Mouse (Mus musculus) CD8-positive naive resting alpha-beta T cell, adult 2 months (primary cell): Measurements from ENCODE around the gene Map2k5.

ENCODE experiments used
- DNase-seq, 2 experiments: peaks; one replicate each; pipeline ENCODE4 v3.0.0; 2022; ENCODE audit warnings: low read depth in 2 of 2, low spot score in 2 of 2

The Map2k5 gene

DNA sequence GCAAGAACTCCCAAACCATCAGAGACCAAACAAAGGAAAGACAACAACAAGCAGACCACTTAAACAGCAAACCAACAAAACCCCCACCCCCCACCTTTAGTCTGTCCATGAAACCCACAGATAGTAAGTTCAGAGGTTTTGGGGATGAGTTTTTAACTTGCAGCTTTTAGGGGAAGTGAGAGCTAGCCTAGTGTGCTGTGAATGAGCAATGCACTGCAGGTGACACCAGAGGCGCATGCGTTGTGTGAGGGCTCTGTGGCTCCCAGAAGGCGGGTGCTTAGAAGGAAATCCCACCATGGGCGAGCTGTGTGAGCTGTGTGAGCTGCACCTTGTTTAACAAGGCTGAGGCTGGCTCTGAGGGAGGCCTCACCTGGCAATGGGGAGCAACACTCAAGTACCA, 184.9 kb downstream of the Map2k5 start:
- DNase-seq, result no peak

DNA sequence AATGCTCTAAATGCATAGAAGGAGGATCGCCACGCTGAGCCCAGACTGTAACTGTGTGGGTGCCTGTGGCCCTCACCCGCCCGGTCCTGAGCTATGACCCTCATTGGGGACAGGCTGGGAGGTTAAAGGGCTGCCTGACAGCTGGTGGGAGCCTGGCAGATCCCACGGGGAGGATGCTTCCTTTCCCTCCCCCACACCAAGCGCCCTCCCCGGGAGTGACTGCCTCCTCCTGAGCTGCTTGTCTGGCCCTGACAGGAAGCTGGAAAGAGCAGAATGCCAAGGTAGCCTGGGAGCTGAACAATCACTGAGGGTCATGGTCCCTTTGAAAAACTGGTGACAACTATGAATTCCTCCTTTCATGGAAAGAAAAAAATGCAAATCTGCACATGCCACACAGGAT, 190.4 kb downstream of the Map2k5 start:
- no peak for DNase-seq

DNA sequence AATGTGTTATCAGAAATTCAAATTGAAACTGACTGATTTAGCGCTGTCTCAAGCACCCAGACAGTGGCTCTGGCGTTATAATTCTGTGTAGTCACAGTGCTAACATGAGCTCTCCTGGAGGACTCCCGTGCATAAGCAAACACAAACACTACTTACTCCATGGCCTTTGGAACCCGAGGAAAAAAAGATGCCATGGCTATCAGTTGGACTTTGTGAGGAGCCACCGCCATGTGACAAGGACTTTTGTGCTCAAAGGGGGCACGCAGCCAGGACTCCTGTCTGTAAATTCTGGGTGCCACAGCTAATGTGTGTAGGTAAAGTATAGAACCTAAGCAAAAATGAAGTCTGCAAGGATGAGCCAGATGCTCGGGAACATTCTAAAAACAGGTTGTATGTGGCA, 192.5 kb downstream of the Map2k5 start:
- no peak for DNase-seq

DNA sequence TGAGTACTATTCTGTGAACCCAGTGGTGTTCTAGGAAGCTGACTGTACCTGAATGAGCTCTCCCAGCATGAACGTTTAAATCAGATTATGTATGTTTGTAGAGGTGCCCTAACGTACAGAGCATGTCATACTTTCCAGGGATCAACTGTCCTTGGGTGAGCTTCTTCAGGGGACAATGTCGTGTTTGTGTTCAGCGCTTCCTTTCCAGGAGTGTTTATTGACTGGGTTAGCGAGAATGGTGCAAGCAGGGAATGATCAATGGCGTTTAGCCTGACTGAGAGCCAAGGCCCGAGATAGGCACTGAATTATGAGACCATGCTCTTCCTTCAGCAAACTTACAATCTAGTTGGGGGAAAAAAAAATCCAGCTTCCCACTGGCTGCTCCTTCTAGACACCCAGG, 193.8 kb downstream of the Map2k5 start:
- DNase-seq, result no peak

DNA sequence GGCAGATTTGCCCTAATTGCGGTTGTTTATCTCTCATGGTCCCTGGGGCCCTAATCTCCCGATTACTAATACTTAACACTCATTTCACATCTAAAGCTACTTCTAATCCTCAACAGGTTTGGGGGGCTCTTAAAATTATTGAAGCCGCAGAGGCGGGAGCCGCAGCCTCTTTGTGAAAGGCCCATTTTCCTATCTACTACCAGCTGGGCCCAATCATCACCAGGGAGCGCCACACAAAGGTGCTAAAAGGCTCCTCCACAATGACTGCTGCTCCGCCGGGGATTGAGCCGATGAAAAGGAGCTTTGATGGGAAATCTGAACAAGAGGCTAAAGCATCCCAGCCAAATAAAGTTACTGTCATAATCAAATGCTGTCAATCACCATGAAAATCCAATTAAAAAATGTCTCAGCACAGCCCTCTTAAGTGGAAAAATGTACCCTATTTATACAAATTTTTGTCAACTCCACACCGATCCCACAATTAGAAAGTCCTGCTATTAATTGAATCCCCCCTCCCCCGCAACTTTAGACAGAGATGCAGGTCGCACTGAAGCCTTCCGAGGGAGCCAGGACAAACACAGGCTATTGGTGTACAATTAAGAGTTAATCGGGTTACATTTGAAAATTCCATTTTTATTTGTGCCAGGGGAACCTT, 195.3 kb downstream of the Map2k5 start:
- no peak for DNase-seq

DNA sequence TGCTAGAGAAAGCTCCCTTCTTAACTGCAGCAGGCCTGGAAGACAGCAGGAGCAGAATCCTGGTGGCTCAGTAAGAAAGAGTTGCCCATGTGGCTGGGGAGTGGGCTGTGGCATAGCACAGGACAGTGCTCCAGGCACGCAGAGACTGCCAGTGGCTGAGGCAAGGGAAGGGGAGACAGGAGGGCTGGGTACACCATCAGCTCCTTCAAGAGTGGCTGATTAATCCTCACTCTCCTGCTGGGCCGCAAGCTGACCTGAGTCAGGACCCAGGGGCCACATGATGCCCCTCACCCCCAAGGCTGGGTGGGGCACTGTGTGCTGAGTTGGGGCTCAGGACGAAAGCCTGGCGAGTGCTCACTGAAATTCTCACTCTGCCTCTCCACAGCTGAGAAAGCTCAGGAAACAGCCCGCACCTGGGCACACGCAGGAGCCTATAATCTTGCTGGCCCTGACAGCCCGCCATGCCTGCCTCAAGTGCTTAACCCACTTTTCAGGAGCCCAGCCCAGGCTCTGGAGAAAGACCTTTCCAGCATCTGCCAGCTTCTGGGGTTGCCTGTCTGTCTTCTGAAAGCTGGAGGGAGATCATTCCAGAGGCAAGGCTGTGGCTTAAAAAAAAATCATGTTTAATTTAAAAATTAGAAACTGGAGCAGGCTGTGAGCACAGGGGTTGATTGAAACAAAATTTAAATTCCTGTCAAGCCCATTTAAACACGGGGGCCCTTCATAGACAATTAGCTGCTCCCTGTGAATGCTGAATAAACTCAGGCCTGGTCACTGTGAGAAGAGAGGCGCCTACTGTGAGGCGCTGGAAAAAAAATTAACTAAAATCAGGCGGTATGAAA, 196.1 kb downstream of the Map2k5 start:
- DNase-seq, result no peak

DNA sequence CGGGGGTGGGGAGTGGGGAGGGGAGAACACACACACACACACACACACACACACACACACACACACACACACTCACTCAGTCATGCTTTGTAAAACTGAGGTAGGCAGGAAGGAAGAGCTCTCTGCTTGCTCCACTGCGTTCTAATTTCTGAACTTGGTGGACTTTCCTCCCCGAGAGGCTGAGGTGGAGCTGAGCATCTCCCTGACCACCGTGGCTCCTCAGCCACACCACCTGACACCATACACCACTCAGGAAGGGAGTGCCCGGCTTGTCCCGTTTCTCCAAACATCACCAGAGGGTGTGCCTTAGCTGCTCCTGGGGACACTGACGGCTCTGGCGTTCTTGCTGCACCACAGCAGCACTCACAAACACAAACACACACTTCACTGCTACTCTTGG, 199.4 kb downstream of the Map2k5 start:
- no peak for DNase-seq

DNA sequence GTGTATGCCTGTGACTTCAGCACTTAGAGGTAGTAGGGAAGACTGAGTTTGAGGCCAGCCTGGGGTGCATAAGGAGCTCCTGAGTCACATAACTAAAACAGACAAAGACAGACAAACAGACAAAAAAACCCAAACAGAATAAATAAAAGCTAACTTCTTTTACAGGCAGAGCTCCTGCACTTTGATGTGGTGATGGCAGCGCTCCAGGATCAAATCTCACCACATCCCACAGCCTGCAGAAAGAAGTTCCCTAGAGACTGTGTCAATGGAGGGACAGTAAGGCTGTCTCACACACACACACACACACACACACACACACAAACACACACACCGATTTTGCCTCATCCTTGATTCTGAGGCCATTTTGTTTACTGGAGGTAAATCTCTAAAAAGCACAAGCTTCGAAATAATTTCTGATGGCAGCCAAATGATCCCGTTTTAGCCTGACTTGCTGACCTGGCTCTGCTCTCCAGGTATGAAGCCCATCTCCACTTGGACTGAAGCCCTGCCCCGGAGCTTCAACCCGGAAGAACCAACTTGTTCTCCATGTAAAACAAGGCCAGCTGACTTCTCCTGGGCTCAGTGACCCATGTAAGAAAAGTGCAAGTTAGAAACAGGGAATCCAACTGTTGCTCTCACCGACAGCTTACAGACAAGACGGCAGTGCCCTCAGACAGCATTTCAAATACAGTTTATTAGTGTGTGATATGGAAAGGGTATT, 203.5 kb downstream of the Map2k5 start:
- peak in 1 of 2 experiments; percentile 30 for DNase-seq

DNA sequence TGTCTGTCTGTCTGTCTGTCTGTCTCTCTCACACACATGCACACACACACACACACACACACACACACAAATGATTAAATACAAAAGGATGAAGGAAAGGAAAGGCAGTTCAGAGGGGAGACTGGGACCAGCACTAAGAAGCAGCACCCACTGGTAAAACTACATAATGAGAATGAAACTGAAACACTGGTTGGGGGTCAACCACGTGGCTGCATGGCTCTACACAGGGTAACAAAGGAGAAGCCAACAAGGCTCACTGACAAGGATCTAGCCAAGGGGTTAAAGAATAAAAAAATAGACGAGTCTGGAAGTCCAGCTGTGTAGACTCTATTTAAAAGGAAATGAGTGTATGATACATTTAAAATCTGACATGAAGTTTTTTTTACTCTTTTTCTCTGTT, 205.8 kb downstream of the Map2k5 start:
- no peak for DNase-seq

DNA sequence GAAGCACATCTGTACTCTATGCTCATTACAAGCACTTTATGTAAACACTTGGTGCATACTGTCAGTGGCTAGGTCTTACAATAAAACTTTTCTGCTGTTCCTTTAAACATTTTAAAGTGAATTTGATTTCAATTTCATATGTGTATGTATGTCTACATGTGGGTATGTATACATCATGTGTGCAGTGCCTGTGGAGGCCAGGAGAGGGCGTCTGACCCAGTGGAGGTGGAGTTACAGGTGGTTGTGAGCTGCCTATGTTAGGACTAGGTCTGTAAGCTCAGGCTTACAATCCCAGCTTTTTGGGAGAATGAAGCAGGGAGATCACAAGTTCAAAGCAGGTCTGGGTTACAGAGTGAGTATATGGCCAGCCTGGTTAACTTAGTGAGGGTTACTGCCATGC, 208.6 kb downstream of the Map2k5 start:
- no peak for DNase-seq

DNA sequence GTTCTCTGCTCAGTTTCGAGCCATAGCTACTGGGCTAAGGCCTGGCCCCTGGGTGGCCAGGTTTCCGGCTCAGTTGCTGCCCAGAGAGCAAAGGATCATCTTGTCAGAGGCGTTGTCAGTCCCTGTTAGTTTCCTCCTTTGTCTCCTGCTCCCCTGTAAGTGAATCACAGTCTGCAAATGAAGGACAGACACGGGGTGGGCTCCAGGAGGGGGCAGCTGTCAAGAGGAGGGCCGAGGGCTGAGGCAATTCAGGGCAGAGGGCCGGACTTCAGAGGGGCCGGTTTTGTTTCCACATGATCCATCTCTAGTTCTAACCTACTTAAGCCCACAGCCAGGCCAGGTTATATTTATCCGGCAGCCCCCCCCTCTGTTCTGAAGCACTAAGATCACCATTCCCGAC, 212.6 kb downstream of the Map2k5 start:
- no peak for DNase-seq

DNA sequence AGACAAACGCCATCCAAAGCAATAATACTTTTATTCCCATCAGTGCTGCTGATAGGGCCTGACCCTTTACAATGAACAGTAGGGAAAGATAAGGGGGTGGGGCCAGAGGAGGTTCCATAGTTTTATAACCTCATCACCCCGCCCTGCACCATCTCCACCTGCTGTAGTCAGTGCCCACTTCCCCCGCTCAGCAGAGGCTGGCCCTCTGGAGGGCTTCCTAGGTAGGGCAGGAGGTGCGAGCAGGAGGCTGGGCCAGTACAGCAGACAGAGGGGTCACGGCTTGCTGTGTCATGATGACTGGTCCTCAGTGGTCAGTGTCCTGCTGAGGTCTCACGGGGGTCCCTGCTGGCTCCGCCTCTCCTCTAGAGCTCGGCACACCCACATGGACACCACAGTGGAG, 213.9 kb downstream of the Map2k5 start:
- DNase-seq, result no peak

DNA sequence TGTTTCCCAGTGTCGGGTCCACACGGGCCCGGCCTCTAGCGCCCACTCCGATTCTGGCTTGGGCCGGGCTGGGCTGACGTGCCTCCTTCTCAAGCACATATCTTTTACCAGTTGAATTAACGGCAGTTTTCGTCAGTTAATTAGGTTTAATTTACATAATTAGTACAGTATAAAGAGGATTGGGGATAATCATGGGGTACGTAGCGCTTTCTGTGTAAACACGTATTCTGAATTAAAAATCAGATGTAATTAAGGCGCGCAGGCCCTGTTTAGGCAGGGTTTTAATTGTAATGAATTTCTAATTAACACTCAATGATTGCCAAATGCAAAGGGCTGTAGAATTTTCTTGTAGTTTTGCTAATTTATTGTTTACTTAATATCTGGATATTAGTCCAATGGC, 225.8 kb downstream of the Map2k5 start:
- DNase-seq, result no peak

DNA sequence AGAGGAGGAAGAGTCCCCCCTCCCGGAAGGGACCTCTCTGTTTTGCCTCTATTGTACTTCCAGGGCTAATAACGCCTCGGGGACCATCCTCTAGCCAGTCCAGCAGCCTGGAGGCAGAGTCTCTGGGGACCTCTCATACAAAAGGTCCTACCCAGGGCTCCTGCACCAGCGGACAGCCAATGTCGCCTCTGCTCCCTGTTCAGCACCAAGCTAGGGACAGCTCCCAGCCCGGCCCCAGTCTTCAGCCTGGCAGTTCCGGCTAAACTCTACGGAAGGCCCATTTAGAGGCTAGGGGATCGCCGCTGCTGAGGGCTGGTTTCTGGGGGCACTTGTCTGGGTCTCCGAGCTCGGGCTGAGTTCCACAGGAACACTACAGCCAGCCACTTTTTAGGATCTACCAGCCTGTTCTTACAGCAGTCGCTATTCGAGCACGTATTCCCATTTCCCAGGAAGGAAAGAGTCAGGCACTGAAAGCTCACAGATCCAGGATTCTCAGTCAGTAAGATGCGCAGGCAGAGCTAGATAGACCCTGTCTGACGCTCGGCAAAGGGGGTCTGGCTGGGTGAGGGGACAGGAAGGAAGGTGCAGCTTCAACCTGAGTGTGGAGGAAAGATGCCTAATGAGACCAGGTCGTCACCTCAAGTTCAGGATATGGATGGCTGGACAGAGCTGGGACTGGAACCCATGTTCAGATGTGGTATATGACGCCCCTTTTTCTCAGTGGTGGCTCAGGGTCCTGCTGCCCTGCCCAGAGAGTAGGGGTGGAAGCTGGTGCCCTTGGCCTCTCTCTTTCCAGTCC, 226.4 kb downstream of the Map2k5 start:
- no peak for DNase-seq

DNA sequence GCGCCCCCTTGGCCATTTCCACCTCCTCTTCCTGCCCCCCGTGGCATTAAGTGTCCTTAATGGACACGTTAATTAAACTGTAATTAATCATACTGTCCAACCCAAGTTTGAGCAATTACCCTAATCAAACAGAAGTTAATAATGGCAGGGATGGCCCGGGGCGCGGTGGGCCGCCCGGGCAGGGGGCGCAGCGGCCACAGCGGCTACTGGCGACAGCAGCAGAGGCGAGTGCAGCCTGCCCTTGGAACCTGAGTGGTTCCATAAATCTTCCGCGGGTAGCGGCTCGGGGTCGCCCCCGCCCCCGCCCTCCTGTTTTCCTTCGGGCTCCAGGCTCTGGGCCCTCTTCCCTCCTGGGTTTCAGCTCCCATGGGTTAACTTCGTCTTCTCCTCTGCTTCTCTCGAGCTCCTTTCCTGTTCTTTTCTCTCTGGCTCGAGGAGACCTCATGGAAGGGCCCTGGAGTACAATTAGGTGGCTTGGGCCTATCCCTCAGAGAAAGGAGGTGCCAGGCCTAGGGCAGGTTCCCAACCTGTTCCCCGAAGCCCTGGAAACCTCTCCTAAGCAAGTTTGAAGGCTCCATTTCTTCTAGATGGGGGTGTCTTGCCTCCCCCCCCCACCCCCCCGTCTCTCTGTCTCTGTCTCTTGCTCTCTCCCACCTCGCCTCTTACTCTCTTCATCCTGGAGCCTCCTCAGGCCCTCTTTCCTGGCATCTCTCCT, 227.5 kb downstream of the Map2k5 start:
- DNase-seq, result no peak

DNA sequence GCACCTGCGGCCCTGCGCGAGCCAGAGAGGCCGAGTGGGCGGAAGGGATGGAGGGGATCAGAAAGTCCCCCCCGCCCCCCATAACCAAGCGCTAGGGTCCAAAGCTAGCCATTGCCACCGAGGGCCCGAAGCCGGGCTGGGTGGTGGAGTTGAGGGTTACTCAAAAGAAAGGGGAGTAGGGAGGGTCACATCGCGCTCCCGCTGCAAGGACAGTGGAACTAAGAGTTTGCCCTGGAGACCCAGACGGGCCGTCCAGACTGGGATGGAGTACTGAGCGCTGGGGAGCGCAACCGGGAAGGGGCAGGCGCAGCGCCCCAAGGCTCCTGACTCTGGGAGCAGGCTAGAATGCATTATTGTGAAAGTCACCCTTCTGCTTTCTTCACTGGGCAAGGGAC, 228.3 kb downstream of the Map2k5 start:
- no peak for DNase-seq

DNA sequence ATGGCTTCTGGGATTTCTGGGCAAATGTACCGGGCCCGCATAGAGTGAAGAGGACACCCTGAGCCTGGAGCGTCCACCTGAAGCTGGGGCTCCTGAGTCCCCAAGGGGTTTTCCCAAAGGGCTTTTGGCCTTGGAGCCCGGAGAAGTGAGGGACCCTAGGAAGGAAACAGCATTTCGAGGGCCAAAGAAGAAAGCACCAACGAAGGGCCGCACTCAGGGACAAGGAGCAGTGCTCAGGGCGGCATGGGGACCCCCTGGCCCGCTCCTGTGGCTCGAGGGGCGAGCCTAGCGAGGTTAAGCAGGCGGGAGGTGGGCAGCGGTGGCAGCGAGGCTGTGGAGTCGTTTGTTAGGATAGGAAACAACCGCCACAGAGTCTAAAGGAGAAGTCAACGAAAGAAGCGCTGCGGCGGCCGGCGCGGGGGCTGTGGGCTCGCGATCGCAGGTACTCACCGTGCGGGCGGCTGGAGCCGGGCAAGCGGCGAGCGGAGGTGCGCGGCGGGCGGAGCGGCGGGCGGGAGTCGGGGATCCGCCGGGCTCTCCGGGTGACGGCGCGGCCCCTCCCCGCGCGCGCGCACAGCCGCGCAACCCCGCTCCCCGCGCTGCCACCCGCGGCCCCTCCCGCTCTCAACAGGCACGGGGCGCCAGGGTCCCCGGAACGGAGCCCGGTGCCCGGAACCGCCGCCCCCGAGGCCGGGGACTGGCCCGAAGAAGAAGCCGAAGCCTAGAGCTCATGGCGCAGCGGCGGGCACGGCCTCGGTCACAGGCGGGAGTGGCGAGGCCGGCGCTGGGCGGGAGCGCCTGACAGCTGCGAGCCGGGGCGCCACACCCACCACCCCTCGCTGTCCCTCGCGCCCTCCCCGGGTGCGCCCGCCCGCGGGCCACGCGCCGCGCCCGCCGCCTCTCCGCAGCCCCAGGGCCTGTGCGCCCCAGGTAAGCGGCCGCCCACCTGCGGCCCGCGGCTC, 229.0 kb downstream of the Map2k5 start, which contains the start of gene Skor1:
Gene Skor1, minus strand, starts transcription at position 552 of the 962 bp plus-strand sequence.
- DNase-seq, result no peak

DNA sequence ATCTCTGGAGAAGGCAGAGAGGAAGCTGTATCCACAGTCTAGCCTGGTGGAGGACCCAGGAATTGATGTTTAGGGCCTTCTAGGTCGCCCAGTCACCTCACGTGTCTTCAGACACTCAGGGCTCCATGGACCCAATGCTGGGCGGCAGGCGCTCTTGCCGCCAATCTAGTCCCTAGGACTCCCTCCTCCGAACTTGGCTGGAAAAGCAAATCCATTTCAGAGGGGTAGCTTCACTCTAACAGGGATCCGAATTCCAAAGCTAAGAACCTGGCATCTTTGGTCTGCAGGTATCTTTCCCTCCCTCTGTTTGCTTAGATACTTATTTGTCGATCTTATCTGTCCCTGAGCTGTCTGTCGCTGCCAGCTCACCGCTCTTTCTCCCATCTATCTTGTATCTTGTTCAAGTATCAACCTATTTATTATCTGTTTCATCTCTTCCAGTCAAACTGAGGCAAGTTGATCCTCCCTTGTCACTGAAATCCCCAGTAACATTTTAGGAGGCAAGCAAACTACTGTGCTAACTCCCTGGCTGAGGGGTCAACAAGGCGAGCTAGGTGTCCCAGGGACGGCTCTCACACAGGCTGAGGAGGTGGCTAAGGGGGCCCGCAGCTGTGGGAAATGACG, 229.8 kb downstream of the Map2k5 start:
- no peak for DNase-seq

DNA sequence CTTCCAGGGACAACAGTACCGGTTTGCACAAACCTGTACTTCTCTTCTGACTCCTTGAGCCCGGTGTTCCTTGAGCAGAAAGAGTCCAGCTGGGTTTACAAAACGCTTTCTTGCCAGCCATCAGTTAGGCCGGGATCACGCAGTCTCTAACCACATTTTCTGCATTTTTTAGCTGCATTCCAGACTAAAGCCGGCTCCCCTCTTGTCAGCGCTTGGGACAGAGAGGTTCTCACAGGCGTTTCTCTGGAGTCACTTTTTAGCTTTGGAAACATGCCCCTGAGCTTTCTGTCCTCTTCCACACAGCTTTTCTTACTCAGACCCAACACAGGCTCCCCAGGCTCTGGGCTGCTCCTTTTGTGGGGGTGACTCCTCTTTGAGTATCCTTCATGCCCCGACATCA, 230.4 kb downstream of the Map2k5 start:
- DNase-seq, result no peak
